Mouse (Mus musculus): ENCODE data around the gene Gxylt1.
"Not testable (repeated sequence)": the region's sequence is repeated elsewhere in the genome, so short reads cannot be mapped to it uniquely, and the experiment has no call there.

The Gxylt1 gene

DNA sequence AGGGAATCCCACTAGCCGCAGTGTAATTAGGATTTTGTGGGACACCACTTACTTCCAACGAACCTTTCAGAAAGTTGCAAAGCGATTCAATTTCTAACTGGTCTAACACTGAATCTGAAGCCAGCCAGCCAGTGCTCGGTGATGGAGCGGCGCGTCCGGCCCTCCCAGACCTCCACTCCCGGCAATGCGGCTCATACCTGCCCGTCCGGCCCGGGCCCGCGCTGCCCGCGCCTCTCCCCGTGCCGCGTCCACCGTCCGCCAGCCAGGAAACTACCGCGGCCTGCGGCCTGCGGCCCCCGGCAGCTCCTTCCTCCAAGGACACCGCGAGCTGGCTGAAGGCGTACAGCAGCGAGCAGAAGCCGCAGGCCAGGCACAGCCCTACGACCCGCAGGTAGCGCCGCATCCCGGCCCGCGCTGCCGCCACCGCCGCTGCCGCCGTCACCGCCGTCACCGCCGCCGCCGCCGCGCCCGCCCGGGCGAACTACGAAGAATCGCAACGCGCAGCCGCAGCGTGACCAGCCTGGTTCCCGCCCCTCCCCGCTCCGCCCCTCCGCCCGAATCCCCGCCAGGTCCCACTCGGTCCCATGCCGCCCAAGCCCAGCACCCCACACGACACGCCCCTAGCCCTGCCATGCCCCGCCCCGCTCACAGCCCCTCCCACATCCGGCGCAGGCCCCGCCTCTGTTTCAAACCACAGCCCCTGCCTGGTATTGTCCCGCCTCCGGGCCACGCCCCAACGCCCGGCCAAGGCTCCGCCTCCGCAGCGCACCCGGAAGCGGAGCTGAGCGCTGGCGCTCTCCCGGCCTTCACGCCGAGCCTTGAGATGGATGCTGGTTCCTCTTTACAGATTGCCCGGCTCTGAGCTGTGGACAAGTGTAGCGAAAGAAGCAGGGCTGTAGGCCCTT lies at the start of gene Gxylt1:
Gene Gxylt1, minus strand, starts transcription at position 501 of the 905 bp plus-strand sequence.
- DNase-seq, result peak; percentile 98

DNA sequence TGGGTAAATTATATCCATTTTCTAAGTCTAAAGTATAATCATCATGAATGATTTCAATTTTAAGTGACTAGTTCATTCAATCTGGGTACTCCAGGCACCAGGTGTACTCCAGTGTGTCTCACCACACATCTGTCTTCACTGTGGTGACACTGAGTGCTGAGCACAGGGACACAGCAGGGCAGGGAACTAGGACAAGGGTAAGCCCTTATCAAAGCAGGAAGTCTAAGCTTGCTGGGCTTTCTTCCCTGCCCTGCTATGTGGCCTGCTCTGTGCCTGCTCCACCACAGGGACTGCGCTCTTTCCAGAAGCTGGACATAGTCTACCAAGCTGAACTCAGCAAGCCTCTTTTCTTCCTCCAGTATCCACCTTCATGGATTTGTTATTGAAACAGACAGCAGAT lies 43.8 kb upstream of the Gxylt1 start:
- DNase-seq, result no peak

- not testable (repeated sequence) for DNase-seq
Observed at GRCm38 (mm10) chr15:93310304-93310703, 35.3 kb upstream of the Gxylt1 start.

GRCm38 (mm10) chr15:93298197-93298596 lies 23.2 kb upstream of the Gxylt1 start:
- no peak for DNase-seq

GRCm38 (mm10) chr15:93294483-93294882 lies 19.5 kb upstream of the Gxylt1 start:
- DNase-seq, result no peak

DNA sequence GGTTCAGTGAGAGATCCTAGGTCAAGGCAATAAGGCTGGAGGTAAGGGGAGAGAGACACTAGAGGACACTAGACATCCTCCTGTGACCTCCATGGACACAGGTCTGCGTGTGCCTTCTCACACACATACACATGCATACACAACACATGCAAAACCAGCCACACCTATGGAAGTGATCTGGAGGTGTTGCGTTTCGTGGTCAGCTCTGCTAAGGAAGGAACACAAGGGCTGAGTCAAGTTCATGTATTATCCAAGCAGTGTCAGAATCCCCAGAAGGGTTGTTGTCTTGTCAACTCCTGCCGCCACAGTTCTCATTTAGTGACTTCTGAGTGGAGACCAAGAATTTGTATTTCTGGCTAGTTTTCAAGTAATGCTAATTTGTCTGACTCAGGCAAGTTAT lies 13.3 kb upstream of the Gxylt1 start:
- DNase-seq, result no peak

DNA sequence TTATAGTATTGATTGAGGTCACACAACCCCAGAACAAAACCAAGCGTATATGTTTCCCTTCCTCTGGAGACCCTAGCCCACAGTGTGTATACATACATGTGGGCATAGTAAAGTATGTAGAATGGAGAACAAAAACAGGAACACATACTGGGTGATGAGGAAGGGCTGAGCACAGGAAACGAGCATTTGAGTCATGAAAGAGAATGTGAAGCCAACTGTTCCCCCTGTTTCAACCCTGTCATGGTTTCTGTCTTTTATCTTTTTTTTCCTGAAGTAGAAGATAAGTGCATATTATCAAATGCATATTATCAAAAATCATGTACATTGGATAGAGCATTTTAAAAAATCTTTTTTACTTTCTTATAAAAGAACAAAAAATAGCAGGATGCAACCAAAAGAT lies 12.6 kb upstream of the Gxylt1 start:
- DNase-seq, result no peak

- no peak for DNase-seq
Observed at GRCm38 (mm10) chr15:93285244-93285643, 10.3 kb upstream of the Gxylt1 start.

- DNase-seq, result no peak
Observed at GRCm38 (mm10) chr15:93284326-93284725, 9.3 kb upstream of the Gxylt1 start.

GRCm38 (mm10) chr15:93283349-93283748 lies 8.4 kb upstream of the Gxylt1 start:
- peak; percentile 32 for DNase-seq

GRCm38 (mm10) chr15:93276276-93276675 lies 1.3 kb upstream of the Gxylt1 start:
- DNase-seq, result peak; percentile 34

GRCm38 (mm10) chr15:93275623-93276022 lies 644 bp upstream of the Gxylt1 start:
- DNase-seq, result no peak

DNA sequence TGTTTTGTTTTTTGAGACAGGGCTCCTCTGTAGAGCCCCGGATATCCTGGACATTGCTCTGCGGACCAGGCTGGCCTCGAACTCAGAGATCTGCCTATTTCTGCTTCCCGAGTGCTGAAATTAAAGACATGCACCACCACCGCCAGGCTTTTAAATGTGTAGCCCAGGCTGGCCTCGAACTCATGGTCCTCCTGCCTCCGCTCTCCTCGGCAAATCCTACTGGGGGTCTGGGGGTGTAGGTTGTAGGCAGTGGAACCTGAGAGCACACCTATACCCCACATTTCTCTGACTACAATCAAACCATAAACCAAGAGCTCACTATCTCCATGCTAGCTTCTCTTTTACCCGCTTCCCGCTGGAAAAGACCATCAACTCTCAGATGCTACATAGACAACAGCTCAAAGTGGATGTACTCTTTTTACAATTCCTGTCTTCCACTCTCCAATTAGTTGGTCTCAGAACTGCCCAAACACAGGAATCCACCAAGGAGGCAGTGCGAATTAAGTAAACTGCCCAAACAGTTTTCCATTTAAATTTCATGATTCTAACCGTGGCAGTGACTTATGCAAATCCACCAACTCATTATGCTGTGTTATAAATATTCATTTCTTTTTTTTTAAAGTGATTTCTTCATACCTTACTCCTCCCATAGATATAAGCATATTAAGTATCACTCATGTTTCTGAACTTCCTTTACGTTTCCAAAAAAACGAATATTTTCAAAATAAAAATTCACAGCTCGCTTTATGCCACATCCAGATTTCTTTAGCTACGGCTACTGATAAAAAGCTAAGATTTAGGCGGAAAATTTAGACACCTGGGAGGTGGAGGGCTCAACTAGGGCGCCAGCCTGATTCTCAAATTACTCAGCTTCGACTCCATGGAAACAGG lies 946 bp downstream of the Gxylt1 start:
- DNase-seq, result no peak

- no peak for DNase-seq
Observed at GRCm38 (mm10) chr15:93272948-93273347, 2.0 kb downstream of the Gxylt1 start.

DNA sequence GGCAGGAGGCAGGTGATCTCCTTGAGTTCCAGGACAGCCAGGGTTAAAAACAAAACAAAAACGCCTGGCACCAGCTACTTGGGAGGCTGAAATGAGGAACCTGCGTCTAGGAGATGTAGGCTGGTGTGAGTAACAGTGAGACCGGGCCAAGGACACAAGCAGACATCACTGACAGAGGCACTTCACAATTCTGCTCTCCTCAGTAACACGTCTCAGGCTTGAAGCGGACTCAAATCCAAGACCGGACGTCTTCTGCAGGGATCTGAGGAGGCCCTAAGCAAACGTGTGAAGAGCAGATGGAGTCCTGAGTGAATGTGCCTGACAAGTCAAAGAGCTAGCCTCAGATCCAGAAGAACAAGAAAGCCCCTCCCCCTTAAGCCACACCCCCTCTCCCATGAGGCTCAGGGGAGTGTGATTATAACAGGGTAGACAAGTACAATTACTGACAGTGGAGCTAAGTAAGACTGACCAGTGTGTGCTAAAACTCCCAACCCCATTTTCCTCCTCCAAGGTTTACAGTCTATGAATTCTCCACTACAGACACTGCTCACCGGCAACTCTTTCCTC lies 4.6 kb downstream of the Gxylt1 start:
- DNase-seq, result peak; percentile 36

GRCm38 (mm10) chr15:93269572-93269971 lies 5.4 kb downstream of the Gxylt1 start:
- no peak for DNase-seq

GRCm38 (mm10) chr15:93268001-93268400 lies 7.0 kb downstream of the Gxylt1 start:
- DNase-seq, result no peak

GRCm38 (mm10) chr15:93267479-93267878 lies 7.5 kb downstream of the Gxylt1 start:
- no peak for DNase-seq

GRCm38 (mm10) chr15:93266361-93266760 lies 8.6 kb downstream of the Gxylt1 start:
- DNase-seq, result peak; percentile 70

DNA sequence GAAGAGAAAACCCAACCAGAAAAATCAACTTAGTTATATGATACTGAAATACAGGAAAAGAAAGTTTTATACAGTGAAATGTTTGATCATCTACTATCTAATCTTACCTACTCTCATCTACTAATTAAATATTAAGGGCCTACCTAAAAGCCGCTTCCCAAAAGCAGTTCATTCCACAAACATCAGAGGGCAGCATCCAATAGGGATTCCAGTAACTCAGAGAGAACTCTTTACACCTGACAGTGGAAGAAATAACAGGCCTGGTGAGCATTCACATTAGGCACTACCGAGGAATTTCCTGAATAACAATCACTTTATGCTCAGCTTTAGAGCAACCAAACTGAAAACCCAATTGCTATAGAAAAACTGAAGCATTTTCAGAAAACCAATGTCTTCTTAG lies 9.3 kb downstream of the Gxylt1 start:
- peak; percentile 55 for DNase-seq

DNA sequence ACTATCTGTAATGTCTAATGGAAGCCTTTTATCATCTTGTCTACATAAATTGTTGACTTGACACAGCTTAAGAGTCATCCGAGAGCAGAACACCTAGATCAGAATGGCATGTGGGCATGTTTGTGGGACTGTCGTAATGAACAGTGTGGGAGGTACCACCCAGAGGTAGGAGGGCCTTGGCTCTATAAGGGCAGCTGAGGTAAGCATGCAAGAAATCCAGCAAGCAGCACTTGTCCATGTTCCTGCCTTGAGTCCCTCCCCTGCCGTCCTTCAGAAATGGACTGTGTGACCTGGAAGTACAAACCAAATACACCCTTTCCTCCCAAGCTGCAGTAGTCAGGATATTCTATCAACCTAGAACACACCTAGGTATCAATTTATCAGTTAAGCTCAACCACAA lies 9.7 kb downstream of the Gxylt1 start:
- DNase-seq, result no peak

- no peak for DNase-seq
Observed at GRCm38 (mm10) chr15:93264221-93264620, 10.8 kb downstream of the Gxylt1 start.

DNA sequence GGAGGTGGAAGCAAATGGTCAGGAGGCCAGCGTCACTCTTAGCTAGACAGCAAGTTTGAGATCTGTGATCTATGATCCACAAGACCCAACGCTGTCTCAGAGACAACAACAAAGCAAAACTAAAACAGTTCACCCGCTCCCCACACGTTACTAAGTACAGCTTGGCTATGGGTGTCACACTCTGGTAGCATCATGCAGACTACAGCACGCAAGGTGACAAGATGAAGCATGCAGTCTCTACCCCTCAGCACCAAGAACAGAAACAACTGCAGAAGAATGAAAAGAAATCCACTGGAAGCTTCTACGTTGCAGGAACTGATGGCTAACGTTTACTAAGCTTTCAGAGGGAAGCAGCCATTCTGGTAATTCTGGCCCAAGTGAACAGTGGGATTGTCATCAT lies 11.4 kb downstream of the Gxylt1 start:
- no peak for DNase-seq
